Mouse (Mus musculus) spleen, adult 18-20 months (tissue): ENCODE measurements around the gene Itm2c.
A peak's percentile ranks its signal among the peaks of the same experiment; 100 is the strongest.

Source experiments
- DNase-seq, 2 experiments: peaks; one replicate each; pipeline ENCODE4 v3.0.0; 2022; ENCODE audit warnings: mixed read lengths in 2 of 2

Itm2c gene

DNA sequence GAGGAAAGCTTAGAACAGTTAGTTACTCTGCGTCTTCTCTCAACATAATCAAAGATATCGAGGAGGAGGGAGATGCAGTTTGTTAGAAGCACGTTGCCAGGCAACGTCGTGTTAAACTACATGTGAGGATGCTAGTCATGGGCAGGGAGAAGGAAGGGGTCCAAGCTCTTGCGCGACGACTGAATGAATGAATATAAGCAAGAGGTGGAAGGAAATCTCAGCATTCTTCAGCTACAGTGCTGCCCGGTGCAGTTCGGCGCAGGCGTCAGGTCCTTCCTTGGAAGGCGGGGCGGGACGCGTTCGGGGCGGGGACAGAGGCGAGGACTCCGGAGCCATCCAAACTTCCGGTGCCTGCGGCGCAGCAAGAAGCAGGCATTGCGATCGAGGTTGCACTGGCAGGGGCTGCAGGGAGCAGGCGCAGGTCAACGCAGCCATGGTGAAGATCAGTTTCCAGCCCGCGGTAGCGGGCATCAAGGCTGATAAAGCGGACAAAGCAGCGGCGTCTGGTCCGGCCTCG, at the start of gene Itm2c:
Gene Itm2c, plus strand, starts transcription at position 51 of the 517 bp plus-strand sequence.
- peak; percentile 63 to 76 for DNase-seq

DNA sequence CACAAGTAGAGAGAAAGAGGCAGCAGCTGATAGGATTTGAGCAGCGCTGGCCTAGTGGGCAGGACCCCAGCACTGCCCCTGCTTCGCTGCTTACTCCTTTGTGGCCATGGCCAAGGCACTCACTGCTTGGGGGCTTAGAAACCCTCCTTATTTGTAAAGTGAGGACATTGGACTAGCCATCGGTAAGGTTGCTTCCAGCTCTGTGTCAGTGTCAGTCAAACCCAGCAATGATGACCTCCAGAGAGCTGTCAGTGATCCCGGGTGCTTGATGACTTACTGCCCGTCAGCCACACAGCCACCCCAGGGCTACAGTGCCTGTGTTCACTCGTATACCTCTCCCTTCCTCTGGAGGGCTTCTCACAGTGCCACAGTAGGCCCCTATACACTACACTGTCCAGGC, 49.1 kb upstream of the Itm2c start:
- no peak for DNase-seq

DNA sequence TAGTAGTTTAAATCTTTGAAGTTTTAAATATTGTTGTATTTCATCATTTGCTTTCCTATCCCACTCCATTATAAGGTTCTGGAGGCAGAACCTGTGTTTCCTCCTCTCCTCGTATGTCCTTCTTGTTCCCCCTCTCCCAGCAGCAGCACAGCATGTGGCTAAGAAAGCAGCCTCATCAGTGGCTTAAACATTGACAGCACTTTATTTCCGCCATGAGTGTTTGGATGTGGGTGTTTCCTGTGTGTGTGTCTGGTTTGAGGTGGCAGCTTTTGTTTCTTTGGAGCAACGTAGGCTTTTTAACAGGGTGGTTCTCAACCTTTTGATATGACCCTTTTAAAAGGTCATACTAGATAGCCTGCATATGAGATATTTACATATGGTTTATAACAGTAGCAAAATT, 48.6 kb upstream of the Itm2c start:
- no peak for DNase-seq

DNA sequence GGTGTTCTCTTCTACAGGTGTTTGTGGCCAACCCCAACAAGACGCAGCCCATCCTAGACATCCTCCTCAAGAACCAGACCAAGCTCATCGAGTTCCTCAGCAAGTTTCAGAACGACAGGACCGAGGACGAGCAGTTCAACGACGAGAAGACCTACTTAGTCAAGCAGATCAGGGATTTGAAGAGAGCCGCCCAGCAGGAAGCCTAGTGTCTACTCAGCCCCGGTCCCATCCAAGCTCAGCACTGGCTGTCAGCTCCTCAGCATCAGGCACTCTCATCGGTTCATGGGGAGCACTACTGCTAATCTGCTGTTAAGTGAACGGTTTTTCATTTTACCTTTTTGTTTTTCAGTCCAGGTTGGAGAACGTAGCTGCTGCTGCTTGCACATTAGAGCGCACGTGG, 45.1 kb upstream of the Itm2c start:
- DNase-seq, result no peak

DNA sequence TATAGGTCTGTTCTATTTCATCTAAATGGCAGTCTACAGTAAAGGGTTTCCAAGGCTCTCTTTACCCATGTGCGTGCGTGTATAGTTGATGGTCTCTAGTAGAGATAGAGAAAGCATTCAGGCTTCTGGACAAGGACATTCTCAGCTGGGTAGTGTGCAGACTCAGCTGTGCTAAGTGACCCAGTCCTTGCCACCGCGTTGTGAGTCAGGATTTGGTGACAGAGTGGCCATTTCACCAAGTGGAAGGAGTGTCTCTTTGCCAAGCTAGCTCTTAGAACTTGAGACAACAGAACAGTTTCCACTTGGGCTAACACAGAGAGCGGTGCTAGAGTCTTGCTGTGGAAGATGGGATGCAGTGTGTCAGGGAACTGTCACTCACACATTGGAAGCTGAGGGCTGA, 43.2 kb upstream of the Itm2c start:
- DNase-seq, result no peak

DNA sequence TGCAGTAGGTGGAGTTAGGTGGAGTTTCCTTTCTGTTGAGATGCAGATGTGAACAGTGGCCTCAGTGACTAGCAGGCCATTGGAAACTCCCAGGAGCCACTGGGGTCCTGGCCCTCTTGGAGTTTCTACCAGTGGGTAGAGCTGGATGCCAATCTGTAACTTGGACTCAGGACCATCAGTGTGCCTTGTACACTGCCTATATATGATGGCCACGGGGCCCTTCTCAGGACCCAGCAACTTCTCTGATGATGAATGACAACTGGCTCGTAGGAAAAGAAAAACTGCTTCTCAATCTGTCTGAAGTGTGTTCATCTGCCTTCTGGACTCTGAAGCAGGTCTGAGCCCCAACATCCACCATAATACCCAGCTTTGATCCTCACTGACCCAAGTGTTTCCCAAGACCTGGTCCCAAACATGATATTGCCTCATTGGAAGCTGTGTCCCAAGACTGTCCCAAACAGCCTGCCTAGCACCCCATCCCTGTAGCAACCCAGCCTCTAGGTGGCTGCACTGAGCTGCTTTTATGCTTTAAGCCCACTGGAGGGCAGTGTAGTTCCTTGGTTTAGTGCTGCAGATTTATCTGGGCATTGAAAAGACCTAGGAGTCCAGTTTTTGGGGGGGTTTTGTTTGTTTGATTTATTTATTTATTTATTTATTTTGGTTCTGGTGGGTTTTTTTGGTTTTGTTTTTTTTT, 40.9 kb upstream of the Itm2c start:
- DNase-seq, result peak; percentile 39 to 64

DNA sequence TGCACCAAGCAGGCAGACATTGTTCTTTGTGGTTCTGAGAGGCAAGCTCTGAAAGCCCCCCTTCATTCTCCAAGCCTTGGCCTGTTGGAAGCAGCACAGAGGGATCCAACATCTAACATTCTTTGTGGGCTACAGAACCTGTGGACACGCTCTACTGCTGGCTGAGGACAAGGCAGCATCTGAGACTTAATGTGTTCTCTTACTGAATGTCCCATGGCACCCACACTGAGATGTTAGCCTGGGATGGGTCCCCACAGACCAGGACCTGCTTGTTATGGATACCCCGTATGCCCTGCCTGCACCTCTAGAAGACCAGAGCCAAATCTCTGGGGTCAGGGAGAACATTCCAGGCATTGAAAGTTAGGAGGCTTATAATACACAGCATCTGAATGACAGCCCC, 40.2 kb upstream of the Itm2c start:
- no peak for DNase-seq

DNA sequence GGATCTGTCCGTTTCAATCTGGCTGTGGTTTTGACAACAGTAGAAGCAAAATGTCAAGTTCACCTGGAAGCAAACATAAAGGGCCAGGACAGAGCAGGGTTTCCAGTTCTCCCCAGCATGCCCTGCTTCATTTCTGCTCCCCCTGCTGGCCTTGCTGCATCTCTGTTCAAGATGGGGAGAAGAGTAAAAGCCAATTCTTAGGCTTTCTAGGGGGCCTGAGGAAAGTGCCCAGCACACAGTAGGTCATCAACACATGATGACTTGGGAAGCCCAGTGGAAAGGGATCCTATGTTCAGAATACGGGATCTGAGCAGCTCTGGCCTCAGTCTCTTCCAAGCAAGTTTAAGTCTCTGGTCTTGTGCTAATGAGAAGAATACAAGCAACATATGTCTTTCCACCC, 39.6 kb upstream of the Itm2c start:
- DNase-seq, result no peak

DNA sequence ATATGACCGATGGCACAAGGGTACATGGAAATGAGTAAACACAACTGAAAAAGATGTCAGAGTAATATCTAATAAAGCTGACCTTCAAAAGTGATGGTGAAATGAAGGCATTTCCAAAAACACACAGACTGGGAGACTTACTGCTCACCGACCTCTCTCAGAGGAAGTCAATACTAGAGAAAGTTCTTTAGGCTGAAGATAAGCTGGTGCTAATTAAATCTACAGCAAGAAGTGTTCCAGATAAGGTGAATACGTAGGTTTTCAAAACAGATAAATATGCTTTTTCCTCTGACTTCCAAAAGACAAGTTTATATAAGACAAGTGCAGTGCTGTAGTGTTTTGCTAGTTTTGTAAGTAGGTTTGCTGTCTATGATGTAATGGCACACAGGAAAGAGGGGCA, 37.8 kb upstream of the Itm2c start:
- no peak for DNase-seq

DNA sequence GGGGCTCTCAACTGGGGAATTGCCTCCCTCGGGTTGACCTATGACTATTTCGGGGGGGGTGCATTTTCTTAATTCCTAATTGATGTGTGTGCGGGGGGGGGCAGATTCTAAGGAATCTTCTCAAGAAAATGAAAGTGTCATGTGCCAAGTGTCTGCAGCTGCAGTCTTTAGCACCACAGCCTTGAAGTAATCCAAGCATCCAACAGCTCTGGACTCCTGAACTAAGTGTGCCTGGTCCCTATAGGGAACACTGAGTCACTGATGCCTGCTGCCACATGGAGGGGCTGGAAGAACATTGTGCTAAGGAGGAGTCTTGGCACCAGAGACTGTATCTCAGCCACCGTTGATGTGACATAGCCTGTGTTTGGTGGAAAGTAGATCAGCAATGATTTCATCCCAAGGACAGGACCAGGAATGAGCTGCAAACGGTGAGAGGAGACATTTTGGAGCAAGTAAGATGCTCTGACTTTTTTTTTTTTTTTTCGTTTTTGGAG, 36.8 kb upstream of the Itm2c start:
- no peak for DNase-seq

DNA sequence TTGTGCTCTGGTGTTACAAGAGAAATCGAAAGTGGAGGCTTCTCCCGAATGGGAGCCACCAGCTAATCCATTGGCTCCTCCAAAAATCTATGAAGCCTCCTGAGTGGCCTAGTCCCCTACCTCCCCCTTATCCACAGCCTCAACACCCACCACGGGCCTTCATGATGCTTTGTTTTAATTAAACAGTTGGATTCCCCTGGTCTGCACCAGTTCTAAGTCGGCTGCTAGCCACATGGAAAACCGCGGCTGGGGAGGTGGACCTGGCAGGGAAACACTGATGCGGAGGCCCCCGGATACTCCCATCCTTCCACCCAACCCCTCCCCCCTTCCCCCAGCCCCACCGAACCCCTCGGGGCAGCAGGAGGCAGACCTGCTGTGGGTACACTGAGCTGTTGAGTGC, 29.7 kb upstream of the Itm2c start:
- no peak for DNase-seq

DNA sequence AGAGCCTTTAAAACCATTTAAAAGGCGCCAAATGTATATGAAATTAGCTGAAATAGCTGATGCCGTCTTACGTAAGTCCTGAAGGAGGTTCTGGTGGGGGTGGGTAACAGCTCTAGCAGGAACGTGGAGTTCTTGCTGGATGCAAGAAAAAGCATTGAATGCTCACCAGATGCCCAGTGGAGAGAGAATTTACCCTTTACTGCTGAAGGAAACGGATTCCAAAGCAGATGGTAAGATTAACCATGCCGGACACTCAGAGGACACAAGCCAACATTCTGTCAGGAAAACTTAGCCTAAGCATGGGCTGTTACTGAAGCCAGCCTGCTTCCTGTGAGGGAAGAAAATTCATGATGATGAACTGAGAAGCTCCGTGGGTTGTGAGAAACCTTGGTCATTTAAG, 24.1 kb upstream of the Itm2c start:
- no peak for DNase-seq

DNA sequence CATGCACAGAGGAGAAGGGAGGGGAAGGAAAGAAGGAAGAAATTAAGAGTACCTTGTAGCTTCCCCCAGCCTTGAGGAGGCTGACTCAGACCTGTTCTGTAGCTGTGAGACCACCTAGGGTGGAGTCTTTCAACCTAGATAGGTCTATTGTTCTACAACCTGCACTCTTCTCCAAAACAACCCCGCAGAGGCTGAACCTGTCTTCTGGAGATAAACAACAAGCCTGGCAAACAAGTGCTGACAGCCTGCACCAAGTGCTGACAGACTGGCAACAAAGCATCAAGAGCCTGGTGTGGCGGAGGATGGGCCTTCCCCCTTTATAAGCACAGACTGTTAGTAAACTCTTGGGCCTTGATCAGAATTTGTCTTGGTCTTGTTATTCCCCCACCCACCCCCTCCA, 23.5 kb upstream of the Itm2c start:
- no peak for DNase-seq

DNA sequence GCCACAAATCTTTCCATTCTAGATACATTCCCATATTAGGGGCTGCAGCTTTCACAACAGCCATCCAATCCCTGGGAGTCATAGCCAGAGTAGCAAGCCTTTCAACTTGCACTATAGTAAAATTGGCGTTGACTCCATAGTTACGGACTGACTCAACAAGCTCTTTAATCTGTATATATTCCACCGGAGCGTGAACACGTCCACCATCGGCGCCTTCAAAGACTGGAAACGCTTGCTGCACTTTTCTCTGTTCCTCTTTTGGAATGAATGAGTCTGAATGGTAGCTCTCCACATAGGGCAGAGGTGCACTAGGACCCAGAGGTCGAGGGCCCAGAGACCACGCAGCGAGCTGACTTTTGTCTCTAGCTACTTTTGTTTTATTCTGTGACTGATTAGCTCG, 12.1 kb upstream of the Itm2c start:
- DNase-seq, result no peak

DNA sequence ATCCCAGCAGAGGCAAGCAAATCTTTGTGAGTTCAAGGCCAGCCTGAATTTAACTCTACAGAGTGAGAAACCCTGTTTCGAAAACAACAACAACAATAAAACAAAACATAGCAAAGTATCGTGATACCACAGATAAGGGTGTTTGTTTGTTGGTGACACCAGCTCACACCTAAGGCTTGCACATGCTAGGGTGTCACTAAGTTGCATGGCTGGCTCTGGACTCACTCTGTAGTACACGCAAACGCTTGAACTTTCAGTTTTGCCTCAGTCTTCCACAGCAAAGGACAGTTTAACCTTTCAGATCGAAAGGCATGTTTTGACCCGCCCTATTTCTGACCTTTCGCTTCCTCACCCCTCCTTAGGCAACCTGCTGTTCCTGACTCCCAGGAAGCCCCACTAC, 6.9 kb upstream of the Itm2c start:
- DNase-seq, result no peak

DNA sequence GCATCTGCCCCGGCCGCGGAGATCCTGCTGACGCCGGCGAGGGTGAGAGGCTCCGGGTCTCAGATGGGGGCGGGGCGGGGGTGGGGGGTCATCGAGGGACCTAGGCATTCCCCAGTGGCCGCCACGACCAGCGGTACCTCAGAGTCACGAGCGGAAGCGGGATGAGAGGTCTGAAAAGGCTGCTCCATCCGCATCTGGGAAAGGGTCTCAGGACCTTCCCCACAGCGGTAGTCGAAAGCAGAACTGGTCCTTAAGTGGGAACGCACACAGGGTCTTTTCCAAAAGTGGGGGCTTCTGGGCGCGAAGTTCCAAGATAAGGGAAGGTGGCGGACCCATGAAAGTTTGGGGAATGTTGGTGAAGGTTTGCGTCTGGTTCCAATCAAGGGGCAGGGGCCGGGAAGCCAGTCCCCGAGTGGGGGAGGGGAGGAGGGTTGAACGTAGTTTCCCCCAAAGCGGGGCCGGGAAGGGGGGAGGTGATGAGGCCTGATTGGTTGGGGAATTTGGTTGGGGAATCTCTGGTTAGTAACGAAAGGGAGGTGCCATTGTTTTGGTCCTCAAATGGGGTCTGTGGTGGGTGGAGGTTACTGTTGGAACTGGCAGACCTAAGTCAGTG, 773 bp downstream of the Itm2c start:
- peak in 1 of 2 experiments; percentile 28 for DNase-seq

DNA sequence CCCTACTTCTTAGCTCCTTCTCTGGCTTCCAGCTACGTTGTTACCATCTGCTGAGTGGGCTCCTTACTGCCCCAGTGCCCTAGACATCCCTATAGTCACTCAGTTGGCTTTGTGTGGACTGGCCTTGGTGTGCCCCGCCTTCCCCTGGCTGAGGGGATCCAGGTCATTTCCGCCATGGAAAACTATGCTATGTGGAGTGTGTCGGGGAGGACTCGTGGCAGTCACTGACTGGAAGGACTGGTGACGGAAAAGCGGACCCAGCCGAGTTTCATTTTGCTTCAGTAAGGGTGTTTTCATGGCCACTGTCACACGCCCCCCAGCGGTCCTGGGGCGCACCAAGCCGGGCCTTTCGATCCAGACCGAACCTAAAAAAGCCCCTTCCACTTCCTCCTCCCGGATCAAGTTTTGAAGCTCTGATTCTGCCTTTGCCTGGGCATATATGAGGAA, 1.3 kb downstream of the Itm2c start:
- DNase-seq, result peak; percentile 43 to 67

DNA sequence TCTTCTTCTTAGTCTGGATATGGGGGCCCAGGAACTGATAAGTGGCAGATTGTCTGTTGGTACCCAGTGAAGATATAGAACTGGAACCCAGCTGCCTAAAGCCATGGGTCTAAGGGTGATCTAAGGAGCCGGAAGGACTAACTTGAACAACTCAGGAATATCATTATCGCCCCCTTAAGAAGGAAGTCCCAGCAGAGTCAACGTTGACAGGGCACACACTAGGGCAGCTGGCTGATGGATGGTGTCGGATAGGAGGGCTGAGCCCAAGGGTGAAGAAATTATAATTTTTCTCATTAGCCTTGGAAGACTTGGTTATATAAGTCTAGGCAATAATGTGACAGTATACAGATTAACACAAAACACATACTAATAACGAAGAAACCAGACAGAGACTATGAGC, 2.0 kb downstream of the Itm2c start:
- DNase-seq, result no peak

DNA sequence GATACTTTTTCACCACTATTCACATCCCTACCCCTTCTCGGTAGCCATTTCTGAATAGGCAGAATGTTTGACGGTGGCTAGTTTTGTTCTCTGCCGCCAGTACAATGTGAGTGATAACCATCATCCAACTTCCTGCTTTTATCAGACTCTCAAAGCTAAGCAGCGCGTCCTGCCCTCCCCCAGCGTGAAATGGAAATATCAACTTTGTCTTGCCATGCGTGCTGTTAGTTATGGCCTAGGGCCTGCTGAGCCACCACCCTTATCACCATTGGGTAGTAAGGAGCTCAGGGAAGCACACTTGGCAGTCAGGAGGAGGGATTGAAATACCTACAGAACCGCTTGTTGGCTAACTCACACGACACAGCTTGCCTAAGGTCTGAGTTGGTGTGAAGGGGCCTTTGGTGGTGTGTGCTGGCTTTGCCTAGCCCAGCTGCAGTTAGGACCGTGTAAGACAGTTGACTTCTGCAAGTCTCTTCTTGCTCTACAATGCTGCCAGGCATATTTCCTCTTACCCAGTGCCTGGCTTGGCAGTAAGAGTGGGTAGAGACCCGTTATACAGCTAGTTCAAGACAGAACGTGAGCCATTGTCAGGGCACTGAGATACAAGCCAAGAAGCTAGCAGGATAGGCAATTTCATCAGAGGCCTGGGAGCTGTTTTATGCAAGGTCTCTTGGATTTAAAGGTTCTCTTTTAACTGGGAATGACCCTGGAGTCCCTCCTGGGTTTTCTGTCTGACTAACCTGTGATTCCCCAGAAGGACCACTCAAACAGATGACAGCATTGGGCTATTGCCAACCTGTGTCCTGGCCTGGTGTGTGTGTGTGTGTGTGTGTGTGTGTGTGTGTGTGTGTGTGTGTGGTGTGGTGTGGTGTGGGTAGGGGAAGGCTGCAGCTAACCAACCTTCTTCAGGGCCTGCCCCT, 3.0 kb downstream of the Itm2c start:
- DNase-seq, result no peak

DNA sequence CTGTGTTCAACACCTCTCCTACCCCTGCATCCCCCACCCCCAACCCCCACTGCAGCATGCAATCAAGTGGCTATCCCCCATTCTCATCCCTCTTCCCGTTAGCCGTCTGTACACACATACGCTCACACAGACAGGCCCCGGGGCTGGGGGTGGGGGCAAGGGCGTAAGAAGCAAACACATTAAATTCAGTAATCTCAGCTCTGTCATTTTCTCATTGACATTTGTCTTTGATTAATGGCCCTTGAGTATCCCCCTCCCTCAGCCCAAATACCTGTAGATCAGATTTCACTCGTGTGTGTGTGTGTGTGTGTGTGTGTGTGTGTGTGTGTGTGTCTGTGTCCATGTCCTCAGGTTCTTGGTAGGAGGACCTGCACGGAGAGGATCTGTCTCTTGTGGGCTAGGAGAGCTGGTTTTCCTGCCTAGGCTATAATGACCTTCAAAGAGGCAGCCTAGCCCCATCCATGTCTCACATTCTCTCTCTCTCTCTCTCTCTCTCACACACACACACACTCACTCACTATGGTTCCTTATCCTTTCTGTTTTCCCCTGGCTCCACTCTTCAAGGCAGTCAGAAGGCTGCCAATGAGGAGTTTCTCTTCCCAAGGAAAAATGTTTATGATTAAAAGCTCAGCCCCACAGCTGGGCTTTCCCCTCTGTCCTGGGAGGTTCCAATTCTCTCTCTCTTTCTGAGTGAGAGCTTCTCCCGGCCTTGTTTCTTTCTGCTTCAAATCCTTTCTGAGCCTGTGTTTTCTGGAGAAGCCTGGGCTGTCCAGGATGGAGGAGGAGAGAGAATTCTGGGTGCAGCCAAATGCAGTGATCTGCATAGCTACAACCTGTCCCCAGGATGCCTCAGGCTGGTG, 4.0 kb downstream of the Itm2c start:
- DNase-seq, result no peak

DNA sequence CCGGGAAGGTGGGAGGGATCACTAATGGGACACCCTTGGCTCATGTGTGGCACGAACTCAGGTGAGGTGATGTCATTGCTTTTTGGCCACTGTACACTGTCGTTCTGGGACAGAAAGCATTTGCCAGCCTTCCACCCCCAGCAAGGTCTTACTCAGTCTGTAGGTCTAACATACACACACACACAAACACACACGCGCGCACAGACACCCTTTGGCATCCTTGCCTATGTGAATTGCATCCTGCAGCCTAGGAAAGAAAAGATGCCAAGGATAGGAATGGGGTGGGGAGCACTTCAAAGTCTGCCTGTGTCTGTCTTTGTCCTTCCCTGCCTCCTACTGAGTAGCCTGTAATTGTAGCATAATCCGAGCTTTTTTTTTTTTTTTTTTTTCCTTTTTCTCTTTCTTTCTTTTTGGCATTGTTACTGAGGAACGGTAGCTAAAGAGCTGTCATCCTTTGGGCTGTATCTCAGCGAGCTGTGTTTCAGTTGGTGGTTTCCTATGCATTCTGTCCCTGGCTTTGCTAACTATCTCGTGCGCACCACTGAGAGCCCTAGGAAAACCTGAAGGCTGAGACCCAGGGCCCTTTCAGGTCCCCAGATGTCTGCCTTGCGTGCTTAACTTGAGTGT, 4.8 kb downstream of the Itm2c start:
- no peak for DNase-seq

DNA sequence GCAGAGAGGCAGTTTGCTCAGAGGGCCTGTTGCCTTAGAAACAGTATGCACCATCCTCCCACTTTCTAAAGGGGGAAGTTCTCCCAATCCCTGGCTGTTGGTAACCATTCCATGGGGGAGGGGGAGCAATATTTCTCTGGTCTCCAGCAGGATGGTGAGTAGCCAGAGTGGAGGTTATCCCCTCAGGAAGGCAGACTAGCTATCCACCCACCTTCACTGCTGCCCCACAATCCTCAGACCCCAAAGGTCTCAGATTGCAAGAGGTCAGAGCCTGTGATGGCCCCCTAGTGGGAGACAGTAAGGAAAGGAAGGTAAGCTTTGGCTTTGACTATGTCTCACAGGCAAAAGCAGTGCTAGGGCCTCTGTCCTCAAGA, 5.3 kb downstream of the Itm2c start:
- DNase-seq, result no peak
